Mouse (Mus musculus) testis, adult 2 months (tissue): ENCODE measurements at regions not wholly inside any gene's neighbourhood (a gene's known extent, or its start where the extent isn't known, plus 50 kb on each side); places are given as distances from the start of the nearest gene placed in this dataset.

ENCODE experiments used
- CTCF ChIP-seq: fragments of 200-500 bp; IDR thresholded peaks from 2 replicates; pipeline ENCODE4 v1.5.1; 2012; ENCODE audit warnings: low read depth, mild to moderate bottlenecking, inconsistent platforms, low read length, moderate library complexity; ENCODE audit not compliant: control insufficient read depth, insufficient read depth, insufficient replicate concordance
- POLR2A ChIP-seq: fragments of 200-500 bp; IDR thresholded peaks from 2 replicates; pipeline ENCODE4 v1.6.1; 2012; ENCODE audit warnings: low read depth, mild to moderate bottlenecking, inconsistent platforms, low read length, moderate library complexity; ENCODE audit not compliant: control insufficient read depth

GRCm38 (mm10) chr10:17368636-17369035 is 354.4 kb upstream of the Cited2 start:
- TF ChIP-seq CTCF (no peak), POLR2A (no peak)
